Mouse (Mus musculus) myocyte (in vitro differentiated cells): ENCODE measurements at regions not wholly inside any gene's neighbourhood (a gene's known extent, or its start where the extent isn't known, plus 50 kb on each side); places are given as distances from the start of the nearest gene placed in this dataset.
A peak's percentile ranks its signal among the peaks of the same experiment; 100 is the strongest.

Experiments
- H3K27me3 ChIP-seq: one replicate; pipeline ENCODE4 v1.6.1; 2011; ENCODE audit not compliant: control insufficient read depth, insufficient read depth, insufficient read length
- H3K36me3 ChIP-seq: one replicate; pipeline ENCODE4 v1.6.1; 2011; ENCODE audit not compliant: control insufficient read depth, insufficient read depth
- H3K4me2 ChIP-seq: one replicate; pipeline ENCODE4 v1.6.1; 2011; ENCODE audit warnings: low read depth, control low read depth
- H3K4me3 ChIP-seq: one replicate; pipeline ENCODE4 v1.5.1; 2011; ENCODE audit warnings: mild to moderate bottlenecking, control low read depth, moderate library complexity
- H3K79me2 ChIP-seq: one replicate; pipeline ENCODE4 v1.6.1; 2011; ENCODE audit not compliant: control insufficient read depth, insufficient read depth
- H3ac ChIP-seq: one replicate; pipeline ENCODE4 v1.6.1; 2011; ENCODE audit not compliant: control insufficient read depth, insufficient read length
- CEBPB ChIP-seq: IDR thresholded peaks from 2 replicates; pipeline ENCODE4 v1.6.1; 2011; ENCODE audit warnings: mild to moderate bottlenecking, moderate library complexity; ENCODE audit not compliant: poor library complexity, insufficient read depth, severe bottlenecking
- E2F4 ChIP-seq: IDR thresholded peaks from one replicate; pipeline ENCODE4 v1.6.1; 2011; ENCODE audit warnings: mild to moderate bottlenecking, control low read depth, moderate library complexity; ENCODE audit not compliant: insufficient read depth
- MAX ChIP-seq: IDR thresholded peaks from one replicate; pipeline ENCODE4 v1.6.1; 2011; ENCODE audit warnings: low read depth, mild to moderate bottlenecking, control low read depth
- MYOD1 ChIP-seq, 3 experiments: IDR thresholded peaks; one replicate each; pipeline ENCODE4 v1.6.1; 2011; ENCODE audit warnings: control low read depth in 2 of 3, low read depth in 2 of 3, mild to moderate bottlenecking in 2 of 3, moderate library complexity in 1 of 3; ENCODE audit not compliant: insufficient read length in 2 of 3, control insufficient read depth in 1 of 3
- MYOG ChIP-seq, 3 experiments: IDR thresholded peaks; one replicate each; pipeline ENCODE4 v1.6.1; 2011; ENCODE audit warnings: control low read depth in 2 of 3, low read depth in 2 of 3, mild to moderate bottlenecking in 2 of 3; ENCODE audit not compliant: insufficient read length in 2 of 3, control insufficient read depth in 1 of 3, insufficient read depth in 1 of 3
- POLR2A ChIP-seq: IDR thresholded peaks from one replicate; pipeline ENCODE4 v1.6.1; 2011; ENCODE audit warnings: low read depth, mild to moderate bottlenecking, control low read depth, moderate library complexity; ENCODE audit not compliant: insufficient read length
- POLR2AphosphoS2 ChIP-seq: IDR thresholded peaks from one replicate; pipeline ENCODE4 v1.6.1; 2011; ENCODE audit warnings: low read depth, control low read depth; ENCODE audit not compliant: insufficient read length
- REST ChIP-seq: IDR thresholded peaks from one replicate; pipeline ENCODE4 v1.6.1; 2011; ENCODE audit warnings: mild to moderate bottlenecking, control low read depth, moderate library complexity; ENCODE audit not compliant: insufficient read depth, insufficient read length
- SRF ChIP-seq: IDR thresholded peaks from one replicate; pipeline ENCODE4 v1.6.1; 2011; ENCODE audit warnings: low read depth; ENCODE audit not compliant: control insufficient read depth, insufficient read length
- TCF12 ChIP-seq: IDR thresholded peaks from one replicate; pipeline ENCODE4 v1.6.1; 2011; ENCODE audit warnings: mild to moderate bottlenecking, control low read depth; ENCODE audit not compliant: poor library complexity, insufficient read depth, severe bottlenecking
- TCF3 ChIP-seq: IDR thresholded peaks from one replicate; pipeline ENCODE4 v1.6.1; 2011; ENCODE audit warnings: low read depth, control low read depth; ENCODE audit not compliant: insufficient read length
- USF1 ChIP-seq: IDR thresholded peaks from one replicate; pipeline ENCODE4 v1.6.1; 2011; ENCODE audit warnings: low read depth, mild to moderate bottlenecking, control low read depth, moderate library complexity

GRCm38 (mm10) chr14:18416839-18417238 is 85.2 kb upstream of the Ube2e1 start:
- Histone ChIP-seq H3K36me3 (no peaks in the 10 kb centered on the region), H3K4me2 (no peak overlapping the region), H3ac (no peak overlapping the region), H3K4me3 (no peak overlapping the region), H3K79me2 (no peaks in the 10 kb centered on the region), H3K27me3 (no peaks in the 10 kb centered on the region)
- peak; percentile 46 for TF ChIP-seq USF1
- TF ChIP-seq POLR2A = no peak
- TF ChIP-seq TCF12 = no peak
- no peak for TF ChIP-seq POLR2AphosphoS2
- no peak for TF ChIP-seq E2F4
- peak; percentile 21 for TF ChIP-seq REST
- TF ChIP-seq MAX = no peak
- no peak for TF ChIP-seq CEBPB
- no peak for TF ChIP-seq MYOG (IDR thresholded peaks at IDR 0.05; ENCODE audit: control insufficient read depth in 1 of 3, insufficient read depth in 1 of 3, insufficient read length in 2 of 3, low read depth in 2 of 3)
- no peak for TF ChIP-seq MYOD1 (IDR thresholded peaks at IDR 0.05; ENCODE audit: control insufficient read depth in 1 of 3, insufficient read length in 2 of 3, low read depth in 2 of 3)
- TF ChIP-seq SRF = no peak
- TF ChIP-seq TCF3 = no peak

- H3K79me2 ChIP-seq = no peaks in the 10 kb centered on the region
- no peak overlapping the region for H3K4me3 ChIP-seq
- TF ChIP-seq SRF = no peak
- TF ChIP-seq MYOG (IDR thresholded peaks at IDR 0.05; ENCODE audit: control insufficient read depth in 1 of 3, insufficient read depth in 1 of 3, insufficient read length in 2 of 3, low read depth in 2 of 3) = no peak
- H3K27me3 ChIP-seq = no peaks in the 10 kb centered on the region
- no peak overlapping the region for H3ac ChIP-seq
- H3K36me3 ChIP-seq = no peaks in the 10 kb centered on the region
- no peak overlapping the region for H3K4me2 ChIP-seq
Observed at GRCm38 (mm10) chr14:18416319-18416718, 84.7 kb upstream of the Ube2e1 start.

GRCm38 (mm10) chr14:18398953-18399352 is 67.3 kb upstream of the Ube2e1 start:
- Histone ChIP-seq H3ac (no peak overlapping the region), H3K79me2 (no peaks in the 10 kb centered on the region), H3K4me2 (peak overlapping the region; percentile 36), H3K27me3 (no peaks in the 10 kb centered on the region), H3K4me3 (no peak overlapping the region), H3K36me3 (no peaks in the 10 kb centered on the region)
- TF ChIP-seq MYOG (IDR thresholded peaks at IDR 0.05; ENCODE audit: control insufficient read depth in 1 of 3, insufficient read depth in 1 of 3, insufficient read length in 2 of 3, low read depth in 2 of 3) (no peak), REST (no peak), POLR2AphosphoS2 (no peak), MYOD1 (IDR thresholded peaks at IDR 0.05; ENCODE audit: control insufficient read depth in 1 of 3, insufficient read length in 2 of 3, low read depth in 2 of 3) (no peak), TCF12 (no peak), MAX (no peak), E2F4 (no peak), SRF (no peak), POLR2A (no peak), CEBPB (no peak), TCF3 (no peak), USF1 (no peak)

- Histone ChIP-seq H3K27me3 (no peaks in the 10 kb centered on the region), H3K4me2 (no peak overlapping the region), H3K4me3 (no peak overlapping the region), H3K79me2 (no peaks in the 10 kb centered on the region), H3ac (no peak overlapping the region), H3K36me3 (no peaks in the 10 kb centered on the region)
- TF ChIP-seq SRF = no peak
- no peak for TF ChIP-seq REST
- no peak for TF ChIP-seq CEBPB
- no peak for TF ChIP-seq MAX
- TF ChIP-seq USF1 = no peak
- TF ChIP-seq POLR2AphosphoS2 = no peak
- no peak for TF ChIP-seq E2F4
- no peak for TF ChIP-seq MYOD1 (IDR thresholded peaks at IDR 0.05; ENCODE audit: control insufficient read depth in 1 of 3, insufficient read length in 2 of 3, low read depth in 2 of 3)
- TF ChIP-seq TCF3 = no peak
- TF ChIP-seq POLR2A = no peak
- TF ChIP-seq TCF12 = no peak
Observed at GRCm38 (mm10) chr14:18396206-18396764, 64.6 kb upstream of the Ube2e1 start.

GRCm38 (mm10) chr14:18394071-18394745 is 62.5 kb upstream of the Ube2e1 start:
- TF ChIP-seq POLR2A (no peak), MAX (no peak), E2F4 (no peak), TCF12 (no peak), TCF3 (no peak), CEBPB (no peak), MYOG (IDR thresholded peaks at IDR 0.05; ENCODE audit: control insufficient read depth in 1 of 3, insufficient read depth in 1 of 3, insufficient read length in 2 of 3, low read depth in 2 of 3) (no peak), REST (no peak), USF1 (no peak), SRF (no peak), MYOD1 (IDR thresholded peaks at IDR 0.05; ENCODE audit: control insufficient read depth in 1 of 3, insufficient read length in 2 of 3, low read depth in 2 of 3) (no peak), POLR2AphosphoS2 (no peak)
- Histone ChIP-seq H3K4me3 (no peak overlapping the region), H3K36me3 (no peaks in the 10 kb centered on the region), H3ac (no peak overlapping the region), H3K79me2 (no peaks in the 10 kb centered on the region), H3K27me3 (no peaks in the 10 kb centered on the region), H3K4me2 (no peak overlapping the region)
